Mouse (Mus musculus): ENCODE measurements around the gene Rnf141. TPM values are rescaled to one million over a fixed set of nuclear protein-coding genes. Genes with fewer than 3 reads are reported as not detected.
A peak's percentile ranks its signal among the peaks of the same experiment; 100 is the strongest.

Rnf141 gene
- polyA plus RNA-seq, 1 experiment from 2014 or later = 39.7 TPM

DNA sequence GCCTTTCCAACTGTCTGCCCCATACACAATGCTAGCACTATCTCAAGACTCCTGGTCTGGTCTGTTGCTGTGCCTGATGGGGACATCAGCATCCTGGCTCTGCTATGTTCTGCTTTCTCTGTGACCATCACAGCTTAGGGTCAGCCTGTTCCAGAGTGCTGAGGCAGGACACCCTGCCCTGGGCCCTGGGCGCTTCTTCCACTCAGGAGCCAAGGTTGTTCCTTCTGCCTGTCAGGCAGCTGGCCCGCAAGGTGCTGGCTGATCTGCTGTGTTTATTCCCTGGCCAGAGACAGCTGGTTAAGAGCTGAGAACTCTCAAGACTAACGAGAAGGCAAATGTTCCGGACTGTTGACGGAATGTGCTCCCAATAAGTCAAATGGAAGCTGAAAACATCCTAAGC is 52.1 kb downstream of the Rnf141 start:
- no peak overlapping the region for H3K4me2 ChIP-seq (ENCODE audit: low read length)
- no peaks in the 10 kb centered on the region for H3K9me3 ChIP-seq (replicated peaks; ENCODE audit: control insufficient read depth, low read length, poor library complexity, severe bottlenecking)
- 89% methylated on average over 5 of the region's 5 CpGs for WGBS
- no peaks in the 10 kb centered on the region for H3K4me1 ChIP-seq (ENCODE audit: control insufficient read depth, insufficient read depth, low read length)
- no peak for ATAC-seq
- no peak overlapping the region for H3K27ac ChIP-seq (ENCODE audit: low read length)
- no peak overlapping the region for H3K9ac ChIP-seq (ENCODE audit: low read depth, low read length)
- no peaks in the 10 kb centered on the region for H3K27me3 ChIP-seq (ENCODE audit: control insufficient read depth, insufficient read depth, low read depth, low read length)
- no peak overlapping the region for H3K4me3 ChIP-seq (ENCODE audit: low read depth, low read length)
- no peaks in the 10 kb centered on the region for H3K36me3 ChIP-seq (ENCODE audit: control insufficient read depth, insufficient read depth, low read length)

DNA sequence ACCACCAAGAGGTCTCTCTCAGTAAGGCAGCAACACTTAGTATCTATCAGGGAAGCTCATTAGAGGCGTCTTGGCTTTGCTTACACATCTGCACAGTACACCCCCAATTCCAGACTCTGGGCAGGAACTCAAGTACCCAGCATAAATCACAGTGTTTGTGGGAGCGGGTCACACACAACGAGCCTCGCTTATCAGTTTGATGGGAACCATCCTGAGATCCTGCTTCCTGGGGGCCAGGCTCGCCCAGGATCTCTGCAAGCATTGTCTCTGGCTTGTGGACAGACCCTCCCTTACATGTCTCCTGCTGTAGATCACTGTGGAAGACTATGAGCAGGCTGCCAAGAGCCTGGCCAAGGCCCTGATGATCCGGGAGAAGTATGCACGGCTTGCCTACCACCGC is 53.4 kb downstream of the Rnf141 start:
- H3K9ac ChIP-seq (ENCODE audit: low read depth, low read length) = no peak overlapping the region
- no peak overlapping the region for H3K27ac ChIP-seq (ENCODE audit: low read length)
- no peak overlapping the region for H3K4me2 ChIP-seq (ENCODE audit: low read length)
- no peaks in the 10 kb centered on the region for H3K4me1 ChIP-seq (ENCODE audit: control insufficient read depth, insufficient read depth, low read length)
- no peaks in the 10 kb centered on the region for H3K9me3 ChIP-seq (replicated peaks; ENCODE audit: control insufficient read depth, low read length, poor library complexity, severe bottlenecking)
- H3K36me3 ChIP-seq (ENCODE audit: control insufficient read depth, insufficient read depth, low read length) = no peaks in the 10 kb centered on the region
- ATAC-seq = no peak
- 96% methylated on average over 8 of the region's 8 CpGs for WGBS
- no peak overlapping the region for H3K4me3 ChIP-seq (ENCODE audit: low read depth, low read length)
- no peaks in the 10 kb centered on the region for H3K27me3 ChIP-seq (ENCODE audit: control insufficient read depth, insufficient read depth, low read depth, low read length)

DNA sequence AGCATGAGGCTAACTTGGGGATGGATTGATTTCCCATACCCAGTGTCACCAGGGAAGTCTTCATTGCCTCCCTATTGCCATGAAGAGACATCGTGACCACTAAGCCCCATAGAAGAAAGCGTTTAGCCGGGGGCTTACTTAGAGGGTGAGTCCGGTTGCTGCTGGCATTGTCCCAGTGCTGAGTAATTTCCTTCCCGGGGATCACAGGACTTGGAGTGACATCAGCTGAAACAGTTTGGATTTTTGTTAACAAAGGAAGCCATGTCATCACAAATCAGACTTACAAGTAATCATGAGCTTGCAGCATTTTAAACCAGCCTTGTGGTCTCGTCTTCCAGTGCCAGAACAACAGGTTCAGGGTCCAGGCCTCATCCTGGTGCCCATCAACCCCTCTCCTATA is 56.9 kb downstream of the Rnf141 start:
- H3K9me3 ChIP-seq (replicated peaks; ENCODE audit: control insufficient read depth, low read length, poor library complexity, severe bottlenecking) = no peaks in the 10 kb centered on the region
- H3K27ac ChIP-seq (ENCODE audit: low read length) = no peak overlapping the region

DNA sequence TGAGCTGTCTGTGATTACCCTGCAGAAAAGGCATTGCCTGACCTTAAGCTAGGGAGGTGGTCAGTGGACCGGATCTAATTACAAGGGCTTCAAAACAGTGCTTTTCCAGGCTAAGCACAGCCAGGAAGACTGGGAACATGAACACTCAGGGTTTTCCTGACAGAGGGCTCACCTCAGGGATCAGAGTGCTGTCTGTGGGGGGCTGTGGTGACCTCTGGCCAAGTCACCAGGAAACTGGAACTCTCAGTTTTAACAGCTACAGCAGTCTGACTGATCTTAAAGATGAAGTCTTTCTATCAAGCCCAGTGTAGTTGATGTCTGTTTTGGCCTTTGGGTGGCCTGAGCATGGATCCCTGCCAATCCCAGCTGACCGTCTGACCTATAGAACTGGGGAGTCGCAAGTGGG is 58.5 kb downstream of the Rnf141 start:
- no peak overlapping the region for H3K27ac ChIP-seq (ENCODE audit: low read length)
- 0 out of 2 replicates have a peak, but pooled peaks cover 2% of the 10 kb centered on the region for H3K4me1 ChIP-seq (ENCODE audit: control insufficient read depth, insufficient read depth, low read length)
- H3K4me2 ChIP-seq (ENCODE audit: low read length) = no peak overlapping the region
- no peak for ATAC-seq
- no peaks in the 10 kb centered on the region for H3K27me3 ChIP-seq (ENCODE audit: control insufficient read depth, insufficient read depth, low read depth, low read length)
- H3K4me3 ChIP-seq (ENCODE audit: low read depth, low read length) = no peak overlapping the region
- no peaks in the 10 kb centered on the region for H3K9me3 ChIP-seq (replicated peaks; ENCODE audit: control insufficient read depth, low read length, poor library complexity, severe bottlenecking)
- no peak overlapping the region for H3K9ac ChIP-seq (ENCODE audit: low read depth, low read length)
- no peaks in the 10 kb centered on the region for H3K36me3 ChIP-seq (ENCODE audit: control insufficient read depth, insufficient read depth, low read length)
- 64% methylated on average over 3 of the region's 3 CpGs for WGBS

More for the DNA sequence above, 56.9 kb downstream of the Rnf141 start:
- no peak for ATAC-seq
- WGBS = 66% methylated on average over 6 of the region's 6 CpGs
- Histone ChIP-seq H3K9ac (ENCODE audit: low read depth, low read length) (no peak overlapping the region), H3K4me2 (ENCODE audit: low read length) (no peak overlapping the region), H3K27me3 (ENCODE audit: control insufficient read depth, insufficient read depth, low read depth, low read length) (no peaks in the 10 kb centered on the region), H3K36me3 (ENCODE audit: control insufficient read depth, insufficient read depth, low read length) (no peaks in the 10 kb centered on the region), H3K4me3 (ENCODE audit: low read depth, low read length) (no peak overlapping the region), H3K4me1 (ENCODE audit: control insufficient read depth, insufficient read depth, low read length) (no peaks in the 10 kb centered on the region)

DNA sequence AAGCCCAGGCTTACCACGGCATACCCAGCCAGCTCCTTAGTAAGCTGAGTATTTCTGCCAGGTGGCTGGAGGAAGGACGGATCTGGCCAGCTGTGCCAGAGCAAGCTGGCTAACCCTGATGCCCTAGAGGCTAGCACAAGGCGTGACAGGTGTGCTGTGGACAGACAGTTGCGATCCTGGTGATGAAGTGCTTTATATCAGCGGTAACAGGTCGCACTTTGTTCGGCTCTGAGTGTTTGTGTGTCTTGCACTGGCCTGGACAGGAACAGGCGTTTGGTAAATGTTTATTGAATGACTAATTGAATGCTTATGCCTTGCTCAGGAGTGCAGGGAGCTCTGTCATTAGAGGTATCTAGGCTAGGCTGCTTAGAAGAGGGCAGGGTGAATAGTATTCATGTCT is 59.3 kb downstream of the Rnf141 start:
- Histone ChIP-seq H3K4me3 (ENCODE audit: low read depth, low read length) (no peak overlapping the region), H3K36me3 (ENCODE audit: control insufficient read depth, insufficient read depth, low read length) (no peaks in the 10 kb centered on the region), H3K4me1 (ENCODE audit: control insufficient read depth, insufficient read depth, low read length) (0 out of 2 replicates have a peak, but pooled peaks cover 2% of the 10 kb centered on the region), H3K27ac (ENCODE audit: low read length) (no peak overlapping the region), H3K9ac (ENCODE audit: low read depth, low read length) (no peak overlapping the region), H3K9me3 (replicated peaks; ENCODE audit: control insufficient read depth, low read length, poor library complexity, severe bottlenecking) (no peaks in the 10 kb centered on the region), H3K27me3 (ENCODE audit: control insufficient read depth, insufficient read depth, low read depth, low read length) (no peaks in the 10 kb centered on the region), H3K4me2 (ENCODE audit: low read length) (no peak overlapping the region)
- no peak for ATAC-seq
- 81% methylated on average over 8 of the region's 8 CpGs for WGBS

DNA sequence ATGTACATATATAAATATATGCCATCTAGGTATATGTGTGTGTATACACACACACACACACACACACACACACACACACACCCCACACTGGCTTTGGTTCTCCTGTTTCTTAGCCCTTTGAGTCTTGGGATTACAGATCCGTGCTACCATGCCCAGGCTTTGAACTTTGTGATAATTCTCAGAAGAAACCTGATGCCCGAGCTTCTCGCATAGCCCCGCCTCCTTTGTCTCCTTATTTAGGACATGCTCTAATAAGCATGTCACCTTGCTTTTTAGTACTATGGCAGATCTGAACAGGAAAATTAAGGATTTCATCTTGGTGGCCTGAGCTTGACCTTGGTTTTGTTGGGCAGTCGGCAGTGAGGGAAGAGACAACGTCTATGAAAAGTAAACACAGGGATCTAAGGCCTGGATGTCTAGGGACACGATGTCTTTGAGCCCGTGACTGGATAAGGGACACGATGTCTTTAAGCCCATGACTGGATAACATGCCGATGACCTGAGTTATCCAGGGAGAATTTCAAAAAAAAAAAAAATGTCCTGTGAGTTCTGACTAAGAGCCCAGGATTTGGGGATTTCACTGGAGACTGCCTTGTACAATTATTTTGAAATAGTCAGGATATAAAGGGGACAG is 61.3 kb downstream of the Rnf141 start:
- ATAC-seq = no peak

DNA sequence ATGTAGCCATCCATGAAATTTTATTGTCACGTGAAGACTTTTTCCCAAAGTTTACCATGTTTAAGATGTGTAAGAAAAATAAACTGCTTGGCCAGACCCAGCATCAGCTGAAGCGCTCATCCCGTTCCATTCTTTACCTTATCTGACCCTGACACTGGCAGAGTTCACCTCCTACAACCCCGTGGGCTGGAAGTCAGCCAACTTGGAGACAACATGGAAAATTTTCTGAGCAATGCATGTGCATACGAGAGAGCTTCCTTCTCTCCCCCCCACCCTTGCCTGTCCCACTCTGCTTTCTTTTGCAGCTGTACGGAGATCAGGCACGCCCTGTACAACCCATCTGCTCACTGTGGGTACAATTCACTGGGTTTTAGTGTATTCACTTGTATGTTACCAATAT is 62.1 kb downstream of the Rnf141 start:
- Histone ChIP-seq H3K4me2 (ENCODE audit: low read length) (no peak overlapping the region), H3K27me3 (ENCODE audit: control insufficient read depth, insufficient read depth, low read depth, low read length) (no peaks in the 10 kb centered on the region), H3K4me1 (ENCODE audit: control insufficient read depth, insufficient read depth, low read length) (0 out of 2 replicates have a peak, but pooled peaks cover 2% of the 10 kb centered on the region), H3K27ac (ENCODE audit: low read length) (no peak overlapping the region), H3K9ac (ENCODE audit: low read depth, low read length) (no peak overlapping the region), H3K36me3 (ENCODE audit: control insufficient read depth, insufficient read depth, low read length) (0 out of 2 replicates have a peak, but pooled peaks cover 3% of the 10 kb centered on the region), H3K4me3 (ENCODE audit: low read depth, low read length) (no peak overlapping the region), H3K9me3 (replicated peaks; ENCODE audit: control insufficient read depth, low read length, poor library complexity, severe bottlenecking) (no peaks in the 10 kb centered on the region)
- WGBS = 74% methylated on average over 7 of the region's 7 CpGs
- no peak for ATAC-seq

More for the DNA sequence above, 61.3 kb downstream of the Rnf141 start:
- Histone ChIP-seq H3K4me2 (ENCODE audit: low read length) (no peak overlapping the region), H3K36me3 (ENCODE audit: control insufficient read depth, insufficient read depth, low read length) (0 out of 2 replicates have a peak, but pooled peaks cover 3% of the 10 kb centered on the region), H3K9me3 (replicated peaks; ENCODE audit: control insufficient read depth, low read length, poor library complexity, severe bottlenecking) (no peaks in the 10 kb centered on the region), H3K9ac (ENCODE audit: low read depth, low read length) (no peak overlapping the region), H3K4me3 (ENCODE audit: low read depth, low read length) (no peak overlapping the region), H3K4me1 (ENCODE audit: control insufficient read depth, insufficient read depth, low read length) (0 out of 2 replicates have a peak, but pooled peaks cover 2% of the 10 kb centered on the region), H3K27me3 (ENCODE audit: control insufficient read depth, insufficient read depth, low read depth, low read length) (no peaks in the 10 kb centered on the region), H3K27ac (ENCODE audit: low read length) (no peak overlapping the region)
- 40% methylated on average over 10 of the region's 10 CpGs for WGBS

DNA sequence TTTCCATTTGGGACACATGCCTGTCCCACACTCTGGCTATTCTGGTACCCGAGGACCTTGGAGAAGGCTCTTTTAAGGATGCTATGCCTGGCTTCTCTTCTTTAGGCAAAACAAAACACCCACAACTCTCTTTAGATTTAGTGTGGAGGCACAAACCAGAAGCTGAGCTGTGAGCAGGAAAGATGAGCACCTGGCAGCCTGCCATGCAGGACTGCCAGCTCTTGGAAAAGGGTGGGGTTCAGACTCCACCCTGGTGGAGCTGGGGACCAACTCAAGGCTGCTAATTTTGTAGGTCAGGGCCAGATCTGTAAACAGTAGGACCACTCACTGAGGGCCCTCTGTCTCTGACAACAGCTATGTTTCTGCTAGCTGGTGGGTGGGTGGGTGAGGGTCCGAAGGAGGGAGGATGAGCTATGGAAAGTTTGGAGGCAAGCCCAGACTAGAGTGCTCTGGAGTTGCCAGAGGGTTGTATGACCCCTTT is 63.0 kb downstream of the Rnf141 start:
- 0 out of 2 replicates have a peak, but pooled peaks cover 2% of the 10 kb centered on the region for H3K4me1 ChIP-seq (ENCODE audit: control insufficient read depth, insufficient read depth, low read length)
- peak overlapping the region; percentile 56; the same call in 1 of the 2 replicates for H3K27ac ChIP-seq (ENCODE audit: low read length)
- H3K4me2 ChIP-seq (ENCODE audit: low read length) = no peak overlapping the region
- ATAC-seq = no peak; the same call in 1 of the 2 replicates
- H3K9ac ChIP-seq (ENCODE audit: low read depth, low read length) = no peak overlapping the region
- H3K27me3 ChIP-seq (ENCODE audit: control insufficient read depth, insufficient read depth, low read depth, low read length) = no peaks in the 10 kb centered on the region
- no peak overlapping the region for H3K4me3 ChIP-seq (ENCODE audit: low read depth, low read length)
- no peaks in the 10 kb centered on the region for H3K9me3 ChIP-seq (replicated peaks; ENCODE audit: control insufficient read depth, low read length, poor library complexity, severe bottlenecking)
- H3K36me3 ChIP-seq (ENCODE audit: control insufficient read depth, insufficient read depth, low read length) = 0 out of 2 replicates have a peak, but pooled peaks cover 3% of the 10 kb centered on the region
- WGBS = 66% methylated on average over 2 of the region's 2 CpGs

DNA sequence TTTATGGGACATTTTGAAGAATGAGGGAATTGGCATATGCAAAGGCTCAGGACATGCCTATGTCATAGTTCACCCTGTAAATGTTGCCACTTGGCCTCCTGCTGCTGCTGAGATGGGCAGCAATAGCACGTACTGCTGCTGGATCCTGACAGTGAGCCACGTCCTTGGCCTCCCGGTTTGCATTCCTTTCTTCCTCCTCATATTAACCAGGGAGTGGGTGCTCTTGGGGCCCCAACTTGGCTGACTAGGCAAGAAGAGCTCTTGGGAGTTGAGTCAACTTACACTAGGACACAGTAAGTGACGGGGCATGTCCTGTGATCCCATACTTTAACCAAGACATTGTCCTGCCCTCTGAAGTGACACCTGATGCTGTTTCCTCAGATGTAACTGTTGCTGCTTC is 63.7 kb downstream of the Rnf141 start:
- no peaks in the 10 kb centered on the region for H3K27me3 ChIP-seq (ENCODE audit: control insufficient read depth, insufficient read depth, low read depth, low read length)
- 0 out of 2 replicates have a peak, but pooled peaks cover 3% of the 10 kb centered on the region for H3K36me3 ChIP-seq (ENCODE audit: control insufficient read depth, insufficient read depth, low read length)
- ATAC-seq = no peak
- no peak overlapping the region for H3K4me2 ChIP-seq (ENCODE audit: low read length)
- no peak overlapping the region for H3K9ac ChIP-seq (ENCODE audit: low read depth, low read length)
- no peaks in the 10 kb centered on the region for H3K9me3 ChIP-seq (replicated peaks; ENCODE audit: control insufficient read depth, low read length, poor library complexity, severe bottlenecking)
- 87% methylated on average over 4 of the region's 4 CpGs for WGBS
- no peak overlapping the region for H3K4me3 ChIP-seq (ENCODE audit: low read depth, low read length)
- H3K27ac ChIP-seq (ENCODE audit: low read length) = peak overlapping the region; percentile 63
- H3K4me1 ChIP-seq (ENCODE audit: control insufficient read depth, insufficient read depth, low read length) = 0 out of 2 replicates have a peak, but pooled peaks cover 2% of the 10 kb centered on the region

Measured in midbrain, embryonic 16.5 days (tissue).